Mouse (Mus musculus): ENCODE measurements at regions not wholly inside any gene's neighbourhood (a gene's known extent, or its start where the extent isn't known, plus 50 kb on each side); places are given as distances from the start of the nearest gene placed in this dataset.

GRCm38 (mm10) chr1:39096726-39097125 is 96.8 kb upstream of the Npas2 start:
- ATAC-seq (replicated peaks in 1 of 2; ENCODE audit: insufficient read depth in 1 of 2, low FRiP score in 2 of 2, low TSS enrichment in 1 of 2, low read depth in 1 of 2, poor library complexity in 2 of 2, severe bottlenecking in 2 of 2), result no peak

- no peak for ATAC-seq (replicated peaks in 1 of 2; ENCODE audit: insufficient read depth in 1 of 2, low FRiP score in 2 of 2, low TSS enrichment in 1 of 2, low read depth in 1 of 2, poor library complexity in 2 of 2, severe bottlenecking in 2 of 2)
These were observed 96.0 kb upstream of the Npas2 start for GRCm38 (mm10) chr1:39097499-39097898.

GRCm38 (mm10) chr1:39098154-39098553 is 95.4 kb upstream of the Npas2 start:
- ATAC-seq (replicated peaks in 1 of 2; ENCODE audit: insufficient read depth in 1 of 2, low FRiP score in 2 of 2, low TSS enrichment in 1 of 2, low read depth in 1 of 2, poor library complexity in 2 of 2, severe bottlenecking in 2 of 2), result no peak

- ATAC-seq (replicated peaks in 1 of 2; ENCODE audit: insufficient read depth in 1 of 2, low FRiP score in 2 of 2, low TSS enrichment in 1 of 2, low read depth in 1 of 2, poor library complexity in 2 of 2, severe bottlenecking in 2 of 2), result no peak
These were observed 94.3 kb upstream of the Npas2 start for GRCm38 (mm10) chr1:39099246-39099645.

GRCm38 (mm10) chr1:39100492-39100891 is 93.0 kb upstream of the Npas2 start:
- no peak for ATAC-seq (replicated peaks in 1 of 2; ENCODE audit: insufficient read depth in 1 of 2, low FRiP score in 2 of 2, low TSS enrichment in 1 of 2, low read depth in 1 of 2, poor library complexity in 2 of 2, severe bottlenecking in 2 of 2)

GRCm38 (mm10) chr1:39102126-39102905 is 91.2 kb upstream of the Npas2 start:
- no peak for ATAC-seq (replicated peaks in 1 of 2; ENCODE audit: insufficient read depth in 1 of 2, low FRiP score in 2 of 2, low TSS enrichment in 1 of 2, low read depth in 1 of 2, poor library complexity in 2 of 2, severe bottlenecking in 2 of 2)

GRCm38 (mm10) chr1:39102989-39103910 is 90.3 kb upstream of the Npas2 start:
- ATAC-seq (replicated peaks in 1 of 2; ENCODE audit: insufficient read depth in 1 of 2, low FRiP score in 2 of 2, low TSS enrichment in 1 of 2, low read depth in 1 of 2, poor library complexity in 2 of 2, severe bottlenecking in 2 of 2), result no peak

- ATAC-seq (replicated peaks in 1 of 2; ENCODE audit: insufficient read depth in 1 of 2, low FRiP score in 2 of 2, low TSS enrichment in 1 of 2, low read depth in 1 of 2, poor library complexity in 2 of 2, severe bottlenecking in 2 of 2), result peak in 1 of 2 experiments; percentile 36; a peak in 1 of 4 replicates
These were observed 87.8 kb upstream of the Npas2 start for GRCm38 (mm10) chr1:39105546-39106371.

- no peak for ATAC-seq (replicated peaks in 1 of 2; ENCODE audit: insufficient read depth in 1 of 2, low FRiP score in 2 of 2, low TSS enrichment in 1 of 2, low read depth in 1 of 2, poor library complexity in 2 of 2, severe bottlenecking in 2 of 2)
These were observed 87.2 kb upstream of the Npas2 start for GRCm38 (mm10) chr1:39106372-39106643.

- ATAC-seq (replicated peaks in 1 of 2; ENCODE audit: insufficient read depth in 1 of 2, low FRiP score in 2 of 2, low TSS enrichment in 1 of 2, low read depth in 1 of 2, poor library complexity in 2 of 2, severe bottlenecking in 2 of 2), result no peak
These were observed 86.9 kb upstream of the Npas2 start for GRCm38 (mm10) chr1:39106650-39107049.

GRCm38 (mm10) chr1:39116319-39116718 is 77.2 kb upstream of the Npas2 start:
- ATAC-seq (replicated peaks in 1 of 2; ENCODE audit: insufficient read depth in 1 of 2, low FRiP score in 2 of 2, low TSS enrichment in 1 of 2, low read depth in 1 of 2, poor library complexity in 2 of 2, severe bottlenecking in 2 of 2), result no peak

- ATAC-seq (replicated peaks in 1 of 2; ENCODE audit: insufficient read depth in 1 of 2, low FRiP score in 2 of 2, low TSS enrichment in 1 of 2, low read depth in 1 of 2, poor library complexity in 2 of 2, severe bottlenecking in 2 of 2), result no peak
These were observed 71.1 kb upstream of the Npas2 start for GRCm38 (mm10) chr1:39122316-39123015.

- no peak for ATAC-seq (replicated peaks in 1 of 2; ENCODE audit: insufficient read depth in 1 of 2, low FRiP score in 2 of 2, low TSS enrichment in 1 of 2, low read depth in 1 of 2, poor library complexity in 2 of 2, severe bottlenecking in 2 of 2)
These were observed 70.3 kb upstream of the Npas2 start for GRCm38 (mm10) chr1:39123081-39123812.

GRCm38 (mm10) chr1:39123813-39124146 is 69.8 kb upstream of the Npas2 start:
- ATAC-seq (replicated peaks in 1 of 2; ENCODE audit: insufficient read depth in 1 of 2, low FRiP score in 2 of 2, low TSS enrichment in 1 of 2, low read depth in 1 of 2, poor library complexity in 2 of 2, severe bottlenecking in 2 of 2), result no peak

GRCm38 (mm10) chr1:39134521-39134920 is 59.0 kb upstream of the Npas2 start:
- no peak for ATAC-seq (replicated peaks in 1 of 2; ENCODE audit: insufficient read depth in 1 of 2, low FRiP score in 2 of 2, low TSS enrichment in 1 of 2, low read depth in 1 of 2, poor library complexity in 2 of 2, severe bottlenecking in 2 of 2)

- ATAC-seq (replicated peaks in 1 of 2; ENCODE audit: insufficient read depth in 1 of 2, low FRiP score in 2 of 2, low TSS enrichment in 1 of 2, low read depth in 1 of 2, poor library complexity in 2 of 2, severe bottlenecking in 2 of 2), result no peak
These were observed 50.5 kb upstream of the Npas2 start for GRCm38 (mm10) chr1:39143054-39143453.

GRCm38 (mm10) chr1:39143626-39144025 is 49.9 kb upstream of the Npas2 start:
- ATAC-seq (replicated peaks in 1 of 2; ENCODE audit: insufficient read depth in 1 of 2, low FRiP score in 2 of 2, low TSS enrichment in 1 of 2, low read depth in 1 of 2, poor library complexity in 2 of 2, severe bottlenecking in 2 of 2), result no peak
